Comparison of ENCODE assay signal across 28 mouse cellular contexts in the genomic region with DNA sequence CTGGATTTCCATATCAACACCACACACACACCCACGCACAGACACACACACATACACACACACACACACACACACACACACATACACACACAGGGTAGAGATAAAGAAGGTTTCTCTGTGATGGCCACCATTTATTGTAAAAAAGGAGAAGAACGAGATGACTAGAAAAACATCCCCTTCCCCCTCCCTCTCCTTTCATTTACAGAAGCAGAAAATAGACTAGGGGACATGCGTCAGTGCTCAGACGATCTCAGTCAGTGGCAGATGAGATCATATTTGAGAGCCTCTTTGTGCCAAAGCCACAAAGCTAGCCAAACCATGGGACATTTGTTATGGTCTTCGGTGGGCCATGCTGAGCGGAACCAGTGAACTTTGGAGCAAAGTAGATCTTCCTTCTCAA.
A peak's percentile ranks its signal among the peaks of the same experiment; 100 is the strongest.
DNase-seq lines count a peak whose midpoint lies in the region; ATAC-seq and TF ChIP-seq lines count a peak whose summit lies in the region.
"Had no signal": no experiment of that assay in that cellular context is flagged by ENCODE, and none has a peak within 500 bp of the region (broad histone marks: within the 10 kb centered on the region; RNA-seq: fewer than 3 reads in every experiment).

No protein-coding gene starts in this region.

- H3K4me2 ChIP-seq in heart, embryonic 14.5 days (ENCODE audit: low read length) = no peak overlapping the region
- H3K4me2 ChIP-seq: embryonic facial prominence, embryonic 12.5 days; forebrain, embryonic 13.5 days; limb, embryonic 12.5 days; liver, embryonic 12.5 days; lung, embryonic 14.5 days; midbrain, embryonic 11.5 days; neural tube, embryonic 12.5 days; stomach, embryonic 15.5 days had no signal

- H3K27me3 ChIP-seq in heart, embryonic 14.5 days (ENCODE audit: control insufficient read depth, insufficient read depth, low read length) = no peaks in the 10 kb centered on the region
- no peaks in the 10 kb centered on the region for H3K27me3 ChIP-seq in splenic B cell, adult 2 months (ENCODE audit: control insufficient read depth, insufficient read depth, low read length, poor library complexity, severe bottlenecking)
- H3K27me3 ChIP-seq: embryonic facial prominence, embryonic 12.5 days; forebrain, embryonic 13.5 days; limb, embryonic 12.5 days; liver, embryonic 12.5 days; neural tube, embryonic 12.5 days; stomach, embryonic 15.5 days had no signal

- TF ChIP-seq POLR2A in bone marrow macrophage, adult 2 months (IDR thresholded peaks at IDR 0.05; ENCODE audit: borderline replicate concordance, low read depth, low read length) = no peak

- peaks cover 8% of the 10 kb centered on the region for H3K36me3 ChIP-seq in heart, embryonic 14.5 days (ENCODE audit: control insufficient read depth, insufficient read depth, low read length)
- H3K36me3 ChIP-seq in splenic B cell, adult 2 months (ENCODE audit: control insufficient read depth, insufficient read depth, low read length, poor library complexity, severe bottlenecking) = no peaks in the 10 kb centered on the region
- H3K36me3 ChIP-seq: stomach, embryonic 15.5 days had no signal

- 65% methylated on average over 6 of the region's 6 CpGs for WGBS in heart, embryonic 14.5 days

- intact Hi-C loops in heart, postnatal 36 days (cut with DNase I) = no loop called here

- 0 out of 4 replicates have a peak overlapping the region, but pooled peaks have one; percentile 10 to 12 for H3K27ac ChIP-seq in heart, embryonic 14.5 days (replicated peaks in 1 of 2; ENCODE audit: control insufficient read depth in 1 of 2, insufficient read depth in 1 of 2, low read depth in 2 of 2, low read length in 2 of 2)
- peak overlapping the region; percentile 91 for H3K27ac ChIP-seq in bone marrow macrophage, adult 2 months (ENCODE audit: insufficient read depth, low read depth, low read length)
- H3K27ac ChIP-seq: embryonic facial prominence, embryonic 12.5 days; forebrain, embryonic 13.5 days; hindbrain, embryonic 10.5 days; hindbrain, postnatal 0 days; limb, embryonic 12.5 days; liver, embryonic 12.5 days; neural tube, embryonic 12.5 days; stomach, embryonic 15.5 days had no signal

- no peak overlapping the region for H3K9ac ChIP-seq in heart, embryonic 14.5 days (ENCODE audit: low read length)
- H3K9ac ChIP-seq: embryonic facial prominence, embryonic 12.5 days; forebrain, embryonic 13.5 days; limb, embryonic 12.5 days; liver, embryonic 12.5 days; lung, embryonic 14.5 days; neural tube, embryonic 12.5 days; stomach, embryonic 15.5 days had no signal

- no peak for TF ChIP-seq CTCF in bone marrow macrophage, adult 2 months (IDR thresholded peaks at IDR 0.05; ENCODE audit: low read depth, low read length)

- H3K9me3 ChIP-seq in heart, embryonic 14.5 days (ENCODE audit: control insufficient read depth, low read length) = no peaks in the 10 kb centered on the region
- H3K9me3 ChIP-seq: embryonic facial prominence, embryonic 12.5 days; forebrain, embryonic 13.5 days; hindbrain, embryonic 10.5 days; limb, embryonic 12.5 days; liver, embryonic 12.5 days; neural tube, embryonic 12.5 days; stomach, embryonic 15.5 days had no signal

- H3K4me3 ChIP-seq in heart, embryonic 14.5 days (ENCODE audit: control insufficient read depth in 1 of 2, insufficient read depth in 1 of 2, low read depth in 1 of 2, low read length in 2 of 2) = no peak overlapping the region
- H3K4me3 ChIP-seq in bone marrow macrophage, adult 2 months (ENCODE audit: insufficient read depth, low read length) = no peak overlapping the region
- H3K4me3 ChIP-seq: embryonic facial prominence, embryonic 12.5 days; erythroblast, embryonic 14.5 days; forebrain, embryonic 13.5 days; hindbrain, embryonic 10.5 days; limb, embryonic 12.5 days; liver, embryonic 12.5 days; neural tube, embryonic 12.5 days; stomach, embryonic 15.5 days had no signal

- peaks cover 18 to 22% of the 10 kb centered on the region in 2 experiments for H3K4me1 ChIP-seq in heart, embryonic 14.5 days (ENCODE audit: control insufficient read depth in 2 of 2, insufficient read depth in 2 of 2, low read length in 2 of 2)
- H3K4me1 ChIP-seq in bone marrow macrophage, adult 2 months (ENCODE audit: control insufficient read depth, insufficient read depth, low read length) = peaks cover 61% of the 10 kb centered on the region
- H3K4me1 ChIP-seq: forebrain, embryonic 13.5 days; hindbrain, embryonic 10.5 days; liver, embryonic 12.5 days; neural tube, embryonic 12.5 days; stomach, embryonic 15.5 days had no signal

- ATAC-seq in heart, embryonic 14.5 days (ENCODE audit: insufficient number of reproducible peaks, insufficient read depth, low FRiP score, low read depth) = no peak; the same call in 1 of the 2 replicates
- ATAC-seq: forebrain, embryonic 13.5 days; hindbrain, postnatal 0 days; liver, embryonic 12.5 days had no signal

- no peak for DNase-seq in heart, postnatal 36 days
- peak; percentile 59 to 67 for DNase-seq in spleen, postnatal 36 days (ENCODE audit: low spot score in 2 of 2)
- no peak for DNase-seq in spleen, adult 12 weeks (ENCODE audit: low spot score)
- DNase-seq in splenic B cell, adult 2 months (ENCODE audit: low read depth, low spot score) = peak; percentile 73
- no peak for DNase-seq in thymus, adult 18-20 months
- DNase-seq in thymus, postnatal 36 days = no peak
- DNase-seq: adrenal gland, adult 2 months; cerebellum, adult 11 months; cerebellum, postnatal 10 days; kidney, adult 18-20 months; kidney, postnatal 10 days; layer of hippocampus, adult 9-11 months; lung, embryonic 14.5 days; lung, postnatal 4 days; right cerebral cortex, adult 18-20 months; thymus, adult 2 months had no signal

Comparison
In these comparisons a context has a peak if more than half of its experiments do, and no peak if none do; other contexts are left out.
1. DNase-seq: peak in spleen, postnatal 36 days (2 of 2) and splenic B cell, adult 2 months (single experiment); none in heart, postnatal 36 days (0 of 2), spleen, adult 12 weeks (single experiment), thymus, adult 18-20 months (0 of 2) and thymus, postnatal 36 days (0 of 2).